Mouse (Mus musculus) lung, postnatal 0 days (tissue): ENCODE measurements around the gene Fstl1.

Experiments used
- CTCF ChIP-seq: IDR thresholded peaks from 2 replicates; pipeline ENCODE4 v1.5.1; 2016; ENCODE audit warnings: antibody characterized with exemption, mild to moderate bottlenecking
- EP300 ChIP-seq: IDR thresholded peaks from 2 replicates; pipeline ENCODE4 v1.6.1; 2016; ENCODE audit warnings: antibody characterized with exemption, mild to moderate bottlenecking, control low read depth

DNA sequence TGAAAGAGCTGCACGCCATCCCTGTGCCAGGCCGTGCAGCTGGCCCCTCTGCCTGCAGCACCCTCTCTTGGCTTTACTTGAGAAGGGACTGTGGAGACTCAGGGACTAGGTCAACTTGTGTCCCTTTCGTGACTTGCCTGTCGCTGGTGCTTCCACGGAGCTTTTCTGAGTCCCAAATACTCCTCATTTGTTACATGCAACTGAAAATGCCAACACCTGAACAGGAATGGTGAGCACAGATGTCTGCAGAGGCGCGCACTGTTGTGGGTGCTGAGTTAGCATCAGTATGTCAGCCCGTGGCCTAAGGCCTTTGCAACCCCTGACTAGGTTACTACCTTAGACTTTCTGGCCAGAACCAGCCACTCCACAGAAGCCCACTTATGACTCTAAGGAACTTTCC lies 35.2 kb downstream of the Fstl1 start:
- TF ChIP-seq CTCF, result peak; percentile 29
- no peak for TF ChIP-seq EP300
